Mouse (Mus musculus): ENCODE measurements around the gene Tle3.

The Tle3 gene

DNA sequence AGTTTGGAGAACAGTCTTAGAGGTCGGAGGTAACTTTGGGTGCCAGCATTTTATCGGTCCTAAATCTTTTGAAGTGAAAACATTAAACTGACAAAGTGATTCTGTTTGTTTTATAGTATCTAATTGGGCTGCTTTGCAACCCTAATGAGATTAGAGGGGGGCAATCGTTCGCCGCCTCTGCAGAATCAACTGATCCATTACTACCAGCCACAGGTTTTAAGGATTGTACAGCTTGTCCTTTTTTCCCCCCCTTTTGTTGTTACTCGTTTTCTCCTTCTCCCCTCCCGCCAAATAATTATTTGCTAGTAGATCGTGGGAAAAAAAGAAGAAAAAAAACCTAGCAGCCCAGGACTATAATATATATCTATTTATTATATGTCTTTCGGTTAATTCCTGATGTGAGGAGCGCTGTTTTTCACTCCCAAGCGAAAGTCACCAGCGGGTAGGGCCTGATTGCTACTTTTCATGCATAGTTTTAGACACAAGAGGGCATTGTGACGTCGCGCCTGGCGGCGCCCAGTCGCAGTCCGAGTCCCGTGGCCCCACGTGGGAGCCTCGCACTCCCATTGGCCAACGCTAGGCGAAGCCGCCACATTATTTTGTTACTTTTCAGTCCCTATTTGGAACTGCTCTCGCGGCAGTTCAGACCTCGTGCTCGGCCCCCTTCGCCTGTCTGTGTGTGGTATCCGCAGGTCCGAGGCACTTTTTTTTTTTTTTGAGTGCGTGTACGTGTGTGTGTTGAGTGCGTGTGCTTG is at the start of gene Tle3:
Gene Tle3 (plus strand): TSS at position 612 of the 755 bp plus-strand sequence.
- peak; percentile 99 for DNase-seq (ENCODE audit: low read depth, low spot score)

DNA sequence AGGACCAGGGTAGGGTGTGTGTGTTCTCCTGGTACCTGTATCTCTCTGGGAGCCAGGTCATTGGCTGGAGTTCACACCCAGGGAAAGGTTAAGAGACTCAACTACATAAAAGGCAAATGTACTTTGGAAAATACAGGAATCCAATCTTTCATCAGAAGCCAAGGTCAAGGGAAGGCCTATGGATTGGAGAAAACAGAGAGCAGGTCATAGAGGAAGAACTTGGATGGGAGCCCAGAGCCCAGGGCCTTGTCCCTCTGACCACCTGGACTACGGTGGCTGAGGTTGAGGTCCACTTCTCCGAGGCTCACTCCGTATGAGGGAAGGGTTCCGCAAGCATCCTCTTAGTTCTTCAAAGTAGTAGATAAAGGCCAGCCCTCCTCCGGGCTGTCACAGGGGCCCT is 48.9 kb upstream of the Tle3 start:
- no peak for DNase-seq (ENCODE audit: low read depth, low spot score)

DNA sequence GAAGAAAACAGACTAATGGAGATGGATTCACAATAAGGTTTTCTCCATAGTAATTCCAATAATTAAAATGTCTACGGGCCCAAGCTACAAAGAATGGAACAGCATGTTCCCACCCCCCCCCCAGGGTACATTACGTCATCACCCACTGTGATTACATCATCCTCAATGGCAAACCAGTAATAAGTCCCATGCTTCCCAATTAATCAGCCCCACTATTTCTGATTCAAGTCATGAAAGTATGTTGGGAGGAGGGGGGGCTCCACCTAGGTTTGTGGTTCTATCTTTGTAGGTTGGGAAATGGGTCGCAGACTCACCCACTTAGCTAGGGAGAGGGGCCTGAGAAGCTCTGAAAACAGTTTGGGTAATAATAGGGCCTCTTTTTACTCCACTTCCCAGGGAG is 48.3 kb upstream of the Tle3 start:
- DNase-seq (ENCODE audit: low read depth, low spot score), result no peak

DNA sequence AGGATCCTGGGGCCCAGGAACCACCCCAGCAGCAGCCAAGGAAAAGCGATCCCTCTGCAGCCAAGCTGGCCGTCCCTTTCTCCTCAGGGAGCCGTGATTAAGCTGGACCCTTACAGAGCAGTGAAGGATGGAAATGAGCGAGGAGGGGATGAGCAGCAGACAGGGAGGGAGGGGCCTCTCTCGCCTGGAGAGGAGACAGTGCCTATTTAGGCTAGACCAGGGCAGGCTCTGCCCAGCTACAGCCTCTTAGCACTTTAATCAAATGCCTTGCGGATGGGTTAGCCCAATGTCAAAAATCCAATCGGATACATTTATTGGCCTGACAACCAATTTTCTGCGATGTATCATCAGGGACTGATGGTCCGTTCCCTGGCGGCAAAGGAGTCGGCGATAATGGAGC is 47.8 kb upstream of the Tle3 start:
- DNase-seq (ENCODE audit: low read depth, low spot score), result no peak

DNA sequence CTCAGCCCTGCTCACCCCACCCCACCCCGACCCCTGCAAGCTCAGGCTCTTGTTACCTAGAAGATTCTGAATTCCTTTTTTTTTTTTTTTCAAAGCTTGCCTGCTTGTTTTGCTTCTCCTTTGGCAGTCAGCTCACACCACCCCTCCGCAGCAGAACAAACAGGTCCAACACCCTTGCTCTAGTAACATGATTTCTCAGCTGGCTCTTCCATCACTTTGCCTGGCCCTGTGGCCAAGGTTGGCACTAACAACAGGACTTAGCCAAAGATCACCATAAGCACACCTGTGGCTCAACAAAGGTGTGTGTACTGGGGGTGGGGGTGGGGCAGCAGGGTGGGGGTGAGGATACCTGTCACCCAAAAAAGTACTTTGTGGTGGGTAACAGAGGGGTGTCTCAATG is 47.2 kb upstream of the Tle3 start:
- DNase-seq (ENCODE audit: low read depth, low spot score), result no peak

DNA sequence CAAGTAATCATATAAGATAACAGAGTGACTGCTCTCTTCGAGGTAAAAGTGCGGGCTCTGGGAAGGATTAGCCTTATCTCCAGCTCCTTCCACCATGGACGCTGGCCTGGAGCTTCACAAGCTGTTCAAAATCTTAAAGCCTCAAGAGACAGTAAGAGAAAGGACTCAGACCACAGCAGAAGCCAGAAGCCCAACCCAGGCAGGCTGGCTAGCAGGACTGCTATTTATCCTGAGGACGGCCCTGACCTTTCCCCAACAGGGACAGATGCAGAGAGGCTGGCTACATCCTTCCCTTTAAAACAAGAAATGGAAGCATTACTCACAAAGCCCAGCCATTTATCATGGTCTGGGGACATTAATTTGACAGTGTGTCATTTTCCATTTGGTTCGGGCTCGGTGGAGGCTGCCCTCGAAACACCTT is 46.2 kb upstream of the Tle3 start:
- DNase-seq (ENCODE audit: low read depth, low spot score), result no peak

DNA sequence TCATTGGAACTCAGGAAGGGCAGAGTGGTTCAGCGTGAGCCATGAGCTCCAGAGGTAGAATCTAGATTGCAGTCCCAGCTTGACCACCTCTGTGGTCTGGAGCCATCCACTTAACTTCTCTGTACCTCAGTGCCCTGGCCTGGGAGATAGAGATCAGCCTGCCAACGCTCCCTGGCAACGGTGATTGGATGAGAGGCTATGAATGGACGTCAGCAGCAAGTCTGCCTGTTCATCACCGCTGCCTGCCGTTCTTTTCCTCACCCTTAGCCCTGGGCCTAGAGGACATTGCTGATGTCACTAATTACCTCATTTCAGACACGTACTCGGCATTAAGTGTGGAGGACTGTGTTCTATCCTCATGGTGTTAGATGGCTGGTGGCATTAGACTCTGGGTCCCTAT is 45.2 kb upstream of the Tle3 start:
- no peak for DNase-seq (ENCODE audit: low read depth, low spot score)

DNA sequence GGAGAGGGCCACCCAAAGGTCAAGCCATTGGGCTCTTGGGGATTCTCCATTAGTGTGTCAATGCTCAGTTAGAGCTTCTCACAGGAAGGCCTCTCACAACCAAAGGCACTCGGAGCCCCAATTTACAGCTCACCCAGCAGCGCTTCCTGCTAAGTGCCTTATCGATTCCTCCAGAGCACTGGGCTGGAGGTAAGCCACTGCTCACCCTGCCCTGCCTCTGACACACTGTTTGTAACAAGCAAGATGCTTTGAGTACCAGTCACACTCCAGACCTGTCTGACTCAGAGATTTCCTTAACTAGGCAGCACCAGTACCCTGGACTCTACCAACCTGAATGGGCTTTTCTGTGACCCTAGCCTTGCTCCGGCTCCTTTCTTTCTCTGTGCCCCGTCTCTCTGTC is 44.0 kb upstream of the Tle3 start:
- no peak for DNase-seq (ENCODE audit: low read depth, low spot score)

DNA sequence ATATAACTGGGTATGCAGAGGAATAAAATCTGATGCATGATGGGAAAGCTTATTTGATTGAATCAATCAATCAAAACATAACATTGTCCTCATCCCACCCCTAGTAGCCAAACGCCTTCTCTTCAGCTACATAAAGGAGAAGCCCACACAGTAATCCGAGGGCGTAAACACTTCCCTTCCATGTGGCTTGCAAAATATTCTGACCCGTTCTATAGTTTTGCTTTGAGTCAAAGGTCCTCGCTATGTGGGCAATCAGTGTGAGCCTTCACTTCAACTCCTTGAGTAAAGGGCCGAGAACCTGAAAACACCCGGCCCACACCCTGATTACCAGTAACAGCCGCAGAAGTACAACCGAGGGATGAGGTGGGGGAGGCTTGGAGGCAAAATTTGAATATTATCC is 41.4 kb upstream of the Tle3 start:
- no peak for DNase-seq (ENCODE audit: low read depth, low spot score)

DNA sequence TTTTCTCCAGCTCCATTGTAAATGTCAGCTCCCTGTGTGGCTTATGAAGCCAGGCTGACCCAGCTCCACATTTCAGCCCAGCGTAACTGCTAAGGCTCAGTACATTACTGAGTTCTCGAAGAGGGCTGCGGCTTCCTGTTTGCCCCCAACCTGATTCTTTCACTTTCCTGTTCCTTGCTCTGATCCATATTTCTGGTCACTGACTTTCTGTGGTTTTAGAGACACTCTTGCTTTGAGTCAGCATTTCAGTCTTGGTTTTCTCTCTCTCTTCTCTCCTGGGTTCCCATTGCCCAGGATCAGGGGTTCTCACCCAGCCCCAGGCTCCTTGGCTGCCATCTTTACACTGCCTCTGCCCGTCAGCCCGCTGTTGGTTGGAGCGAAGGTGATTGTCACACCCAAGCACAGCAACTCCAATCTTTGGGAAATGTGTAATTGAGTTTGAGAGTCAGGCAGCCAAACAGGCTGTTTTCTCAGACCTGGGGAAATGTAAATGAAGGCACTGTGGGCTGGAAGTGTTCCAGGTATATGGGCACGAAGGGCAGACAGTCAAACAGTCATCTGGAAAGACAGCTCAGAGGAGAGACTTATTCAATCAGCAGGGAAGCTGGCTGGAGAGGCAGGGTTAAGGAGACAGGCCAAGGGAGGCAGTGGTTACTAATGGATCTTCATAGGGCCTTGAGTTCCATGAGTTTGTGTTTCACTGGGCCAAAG is 39.8 kb upstream of the Tle3 start:
- no peak for DNase-seq (ENCODE audit: low read depth, low spot score)

DNA sequence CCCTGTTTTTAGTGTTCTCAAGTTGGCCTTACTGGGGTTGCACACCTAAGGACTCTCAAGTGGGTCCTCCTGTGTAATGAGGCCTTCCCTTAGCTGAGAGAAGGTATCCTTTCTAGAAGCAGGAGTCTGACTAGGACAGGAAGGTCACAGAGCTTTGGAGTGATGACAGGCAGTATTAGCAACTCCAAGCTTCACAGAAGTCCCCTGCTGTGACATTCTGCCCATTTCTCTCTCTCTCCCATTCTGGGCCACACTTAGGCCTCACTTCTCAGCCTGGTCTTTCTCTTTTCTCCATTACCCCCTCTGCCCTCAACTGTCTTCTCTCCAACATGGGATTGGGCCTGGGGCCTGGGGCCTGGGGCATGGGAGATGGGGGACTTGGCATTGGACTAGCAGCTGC is 36.0 kb upstream of the Tle3 start:
- no peak for DNase-seq (ENCODE audit: low read depth, low spot score)

DNA sequence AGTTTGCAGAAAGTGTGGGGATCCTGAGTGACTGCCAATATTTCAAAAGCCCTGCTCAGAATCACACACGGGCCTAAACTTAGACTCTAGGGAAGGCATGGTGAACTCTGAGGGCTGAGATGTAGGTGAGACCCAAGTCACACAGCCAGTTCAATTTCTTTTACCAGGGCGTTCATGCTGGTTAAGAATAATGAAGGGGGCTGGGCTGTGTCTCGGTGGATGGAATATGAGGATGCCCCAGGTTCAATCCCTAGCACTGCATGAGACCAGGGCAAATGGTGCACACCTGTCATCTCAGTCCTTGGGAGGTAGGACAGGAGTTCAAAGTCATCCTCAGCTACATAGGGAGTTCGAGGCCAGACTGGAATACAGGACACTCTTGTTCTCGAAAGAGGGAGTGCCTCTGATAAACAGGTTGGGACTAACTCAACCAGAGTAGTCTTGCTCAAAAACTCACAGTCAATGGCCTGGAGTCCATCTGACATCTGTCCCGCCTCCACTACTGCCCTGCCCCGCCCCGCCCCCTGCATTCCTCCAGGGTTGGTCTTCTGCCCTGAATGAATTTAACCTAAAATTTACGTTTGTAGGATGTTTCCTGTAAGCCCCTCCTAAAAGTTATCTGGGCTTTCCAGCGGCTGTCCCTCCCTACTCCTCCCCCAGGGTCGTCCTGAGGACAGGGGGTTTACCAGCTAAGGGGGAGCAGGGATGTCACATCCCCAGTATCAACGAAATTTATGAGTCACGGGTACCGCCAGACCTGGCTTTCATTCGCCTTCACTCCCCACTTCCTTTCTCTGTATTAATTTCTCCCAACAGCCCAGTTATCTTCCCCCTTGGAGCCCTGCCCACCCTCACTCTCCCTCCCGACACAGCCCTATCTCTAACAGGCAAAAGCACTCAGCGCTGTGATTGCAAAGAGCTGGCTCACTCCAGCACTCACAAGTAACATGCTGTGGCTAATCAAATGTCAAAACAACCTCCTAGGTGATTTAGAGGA is 35.3 kb upstream of the Tle3 start:
- DNase-seq (ENCODE audit: low read depth, low spot score), result peak; percentile 53

DNA sequence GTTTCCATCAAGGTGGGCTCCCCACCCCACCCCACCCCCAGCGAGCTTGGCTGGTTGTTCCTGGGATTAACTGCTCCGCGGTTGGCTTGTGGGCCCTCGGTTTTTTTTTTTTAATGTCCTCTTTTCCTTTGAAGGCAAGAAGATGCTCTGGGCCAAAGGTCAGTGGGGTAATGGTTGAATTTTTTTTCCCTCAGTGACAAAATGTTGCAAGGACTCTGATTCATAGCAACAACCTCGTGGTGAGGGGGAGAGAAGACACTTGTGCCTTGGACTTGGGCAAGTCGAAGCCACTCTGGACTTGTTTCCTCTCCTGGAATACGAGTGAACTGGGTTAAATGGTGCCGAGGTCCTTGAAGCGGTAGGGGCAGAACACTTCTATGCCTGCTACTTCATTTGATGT is 34.5 kb upstream of the Tle3 start:
- no peak for DNase-seq (ENCODE audit: low read depth, low spot score)

DNA sequence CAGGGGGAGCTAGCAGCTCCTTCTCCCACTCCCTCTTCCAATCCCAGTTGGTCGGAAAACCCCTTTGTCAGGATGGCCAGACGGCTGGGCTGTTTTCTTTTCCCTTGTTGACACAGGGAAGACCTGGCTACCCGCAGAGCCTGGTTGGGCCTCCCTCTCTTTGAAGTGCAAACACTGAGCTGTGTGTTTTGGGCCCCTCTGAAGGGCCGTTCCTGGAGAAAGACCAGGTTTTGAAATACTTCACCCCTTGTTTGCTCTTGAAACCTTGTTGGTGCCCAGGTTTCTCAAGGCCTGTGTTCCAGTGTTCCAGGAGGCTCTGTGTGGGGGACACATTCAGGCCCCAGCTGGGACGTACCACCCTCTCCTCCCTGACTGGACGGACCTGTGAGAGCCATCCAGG is 32.9 kb upstream of the Tle3 start:
- DNase-seq (ENCODE audit: low read depth, low spot score), result no peak

DNA sequence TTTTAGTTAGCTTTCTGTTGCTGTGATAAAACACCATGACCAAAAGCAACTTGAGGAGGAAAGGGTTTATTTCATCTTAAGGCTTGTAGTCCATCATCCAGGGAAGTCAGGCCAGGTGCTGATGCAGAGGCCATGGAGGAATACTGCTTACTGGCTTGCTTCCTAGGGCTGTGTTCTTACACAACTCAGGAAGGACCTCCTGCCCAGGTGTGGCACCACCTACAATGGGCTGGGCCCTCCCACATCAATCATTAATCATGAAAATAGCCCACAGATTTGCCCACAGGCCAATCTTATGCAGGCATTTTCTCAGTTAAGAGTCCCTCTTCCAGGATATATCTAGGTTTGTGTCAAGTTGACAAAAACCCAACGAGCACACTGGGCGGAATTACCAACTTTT is 31.8 kb upstream of the Tle3 start:
- no peak for DNase-seq (ENCODE audit: low read depth, low spot score)

DNA sequence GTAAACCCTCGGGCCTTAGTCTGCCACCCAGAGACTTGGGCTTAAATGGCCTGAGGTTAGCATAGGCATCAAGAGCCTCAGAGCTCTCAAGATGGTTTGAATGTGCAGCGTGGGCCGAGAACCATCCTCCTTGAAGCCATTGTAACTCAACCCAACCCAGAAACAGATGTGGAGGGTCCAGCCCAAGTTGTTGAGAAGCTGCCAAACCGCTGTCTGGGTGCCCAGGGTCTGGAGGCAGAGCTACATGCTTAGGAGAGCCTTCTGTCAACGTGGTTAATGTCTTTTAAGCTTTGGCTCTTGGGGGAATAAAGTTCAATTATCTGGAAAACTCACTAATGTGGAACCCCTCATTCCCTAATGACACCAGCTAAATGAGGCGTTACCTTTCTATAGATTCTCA is 29.9 kb upstream of the Tle3 start:
- DNase-seq (ENCODE audit: low read depth, low spot score), result no peak

DNA sequence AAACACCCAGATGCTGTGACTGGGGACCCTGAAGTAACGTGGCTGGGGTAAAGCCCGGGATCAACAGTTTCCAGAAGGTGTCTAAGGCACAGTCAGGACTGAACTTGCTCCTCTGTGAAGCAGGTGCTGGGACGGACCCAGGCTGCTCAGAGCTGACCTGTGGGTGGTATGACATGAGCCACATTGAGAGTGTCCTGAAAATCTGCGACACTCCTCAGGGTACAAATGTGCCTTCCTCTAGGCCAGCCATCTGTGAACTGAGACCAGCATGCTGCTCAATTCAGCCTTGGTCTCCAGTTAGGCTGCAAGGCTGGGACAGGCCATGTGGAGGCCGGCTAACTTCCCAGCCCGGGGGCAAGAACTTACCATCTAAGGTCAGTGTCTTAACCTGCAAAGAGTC is 27.5 kb upstream of the Tle3 start:
- DNase-seq (ENCODE audit: low read depth, low spot score), result no peak

DNA sequence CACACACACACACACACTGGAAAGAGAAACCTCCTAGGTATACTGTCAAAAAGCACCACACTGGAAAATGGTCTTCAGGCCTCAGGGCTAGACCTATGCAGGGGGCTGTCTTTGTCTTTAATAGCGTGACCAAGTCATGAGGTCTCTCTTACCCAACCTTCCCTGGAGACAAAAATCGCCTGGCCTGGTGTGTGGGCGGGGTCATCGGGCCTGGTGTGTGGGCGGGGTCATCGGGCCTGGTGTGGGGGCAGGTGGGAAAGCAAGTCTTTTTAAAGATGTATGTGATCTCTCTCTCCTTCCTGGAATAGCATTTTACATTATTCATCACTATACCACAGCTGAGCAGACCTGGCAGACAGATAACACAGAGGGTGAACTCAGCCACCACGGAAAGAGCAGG is 25.2 kb upstream of the Tle3 start:
- DNase-seq (ENCODE audit: low read depth, low spot score), result no peak

DNA sequence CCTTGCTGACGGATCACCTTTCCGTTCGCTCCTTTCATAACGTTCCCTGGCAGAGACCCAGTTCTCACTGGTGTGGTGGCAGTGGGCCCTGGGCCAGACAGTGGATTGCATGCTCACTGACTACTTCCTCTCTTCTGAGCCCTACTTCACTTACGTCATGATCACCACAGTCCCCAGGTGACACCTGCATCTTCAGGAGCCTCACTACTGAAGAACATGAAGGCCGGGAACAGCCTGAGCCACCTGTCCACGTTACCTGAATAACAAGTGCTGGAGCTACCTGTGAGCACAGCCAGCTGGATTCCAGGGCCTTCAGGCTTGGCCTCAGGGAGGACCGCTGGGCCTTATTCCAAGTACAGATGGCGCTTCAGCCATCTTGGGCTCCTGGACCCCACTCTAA is 24.1 kb upstream of the Tle3 start:
- no peak for DNase-seq (ENCODE audit: low read depth, low spot score)

DNA sequence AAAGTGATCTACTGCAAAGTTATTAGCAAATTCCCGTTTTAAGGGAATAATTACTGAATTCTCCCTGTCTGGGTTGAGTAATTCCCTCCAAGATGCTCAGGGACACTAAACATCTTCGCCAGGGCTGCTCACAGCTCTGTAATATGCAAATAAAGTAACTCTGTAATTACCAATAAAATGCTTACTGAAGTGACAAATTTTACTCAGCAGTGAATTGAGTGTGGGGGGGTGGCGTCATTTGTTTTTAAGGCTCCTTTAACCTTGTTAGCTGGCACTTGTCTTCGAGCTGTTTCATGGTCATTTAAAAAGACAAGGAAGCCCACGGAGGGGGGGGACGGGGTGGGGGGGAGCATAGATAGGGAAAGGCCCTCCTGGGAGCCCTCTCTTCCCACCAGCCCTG is 23.6 kb upstream of the Tle3 start:
- DNase-seq (ENCODE audit: low read depth, low spot score), result no peak

DNA sequence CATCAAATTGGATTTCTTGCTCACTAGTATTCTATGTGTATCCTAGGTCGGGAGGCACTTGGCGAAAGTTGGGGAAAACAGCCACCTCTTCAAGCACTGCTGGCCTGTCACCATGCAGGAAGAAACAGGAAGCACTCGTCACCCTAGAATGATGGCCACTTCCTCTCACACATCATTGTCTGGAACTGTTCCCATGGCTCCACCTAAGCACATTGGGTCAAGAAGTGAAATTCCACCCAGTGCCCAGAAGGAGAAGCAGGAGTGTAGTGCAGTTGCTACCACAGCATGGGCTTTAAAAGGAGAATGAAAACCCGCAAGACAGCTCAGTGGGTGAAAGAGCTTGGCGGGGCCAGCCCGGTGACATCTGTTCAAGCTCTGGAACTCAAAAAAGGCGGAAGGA is 22.5 kb upstream of the Tle3 start:
- no peak for DNase-seq (ENCODE audit: low read depth, low spot score)

DNA sequence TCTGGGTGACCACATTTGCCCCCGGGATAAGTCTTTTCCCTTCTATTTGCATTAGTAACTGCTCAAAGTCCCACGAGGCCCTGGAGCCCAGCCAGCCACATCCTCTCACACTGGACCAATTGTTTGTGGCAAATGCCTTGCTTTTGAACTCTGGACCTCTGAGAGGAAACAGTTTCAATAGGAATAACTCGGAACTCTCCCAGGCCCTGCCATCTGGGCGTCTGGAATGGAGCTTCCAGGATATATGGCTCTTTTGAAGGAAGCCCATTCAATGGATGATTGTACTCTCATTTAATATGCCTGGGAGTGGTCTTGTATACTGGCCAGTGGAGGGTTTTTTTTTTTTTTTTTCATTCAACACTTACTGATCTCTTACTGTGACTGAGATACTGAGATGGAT is 21.0 kb upstream of the Tle3 start:
- peak; percentile 46 for DNase-seq (ENCODE audit: low read depth, low spot score)
